Mouse (Mus musculus): ENCODE measurements around the gene Mgat5.

The Mgat5 gene

DNA sequence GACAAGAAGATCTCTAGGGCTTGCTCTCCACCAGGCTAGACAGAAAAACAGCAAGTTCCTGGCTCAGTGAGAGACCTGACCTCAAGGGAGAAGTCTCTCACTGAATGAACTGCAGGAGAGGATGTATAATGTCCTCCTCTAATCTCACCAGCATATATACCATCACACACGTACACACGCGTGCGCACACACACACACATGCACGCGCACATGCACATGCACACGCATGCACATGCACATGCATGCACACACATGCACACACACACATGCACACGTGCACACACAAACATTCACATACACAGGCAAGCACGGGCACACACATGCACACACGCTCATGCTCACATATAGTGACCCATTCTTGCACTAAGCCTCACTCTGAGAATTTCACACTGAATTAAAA is 310.1 kb downstream of the Mgat5 start:
- no peak for DNase-seq (ENCODE audit: low read depth, low spot score)
- peaks cover 2% of the 10 kb centered on the region; the same call in 1 of the 2 replicates for H3K36me3 ChIP-seq (ENCODE audit: control insufficient read depth, insufficient read depth, low read length, poor library complexity, severe bottlenecking)
- no peaks in the 10 kb centered on the region for H3K27me3 ChIP-seq (ENCODE audit: control insufficient read depth, insufficient read depth, low read length, poor library complexity, severe bottlenecking)

DNA sequence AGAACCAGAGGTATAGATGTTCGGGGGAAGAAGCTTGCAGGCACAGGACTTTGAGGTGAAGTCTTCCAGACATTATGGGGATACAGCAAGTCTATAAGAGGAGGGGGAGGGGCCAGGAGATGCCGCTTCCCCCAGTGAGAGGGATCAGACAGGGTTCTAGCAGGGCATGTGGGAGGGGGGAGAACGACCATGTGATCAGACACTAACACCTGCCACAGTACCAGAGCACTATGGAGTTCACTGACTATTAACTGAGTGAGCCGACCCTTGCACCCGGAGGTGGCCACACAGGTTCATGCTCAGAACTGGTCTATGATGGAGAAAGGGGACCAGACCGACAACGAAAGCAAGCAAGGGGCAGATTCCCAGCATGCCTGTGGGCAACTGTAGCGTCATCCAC is 318.5 kb downstream of the Mgat5 start:
- peaks cover 2% of the 10 kb centered on the region for H3K36me3 ChIP-seq (ENCODE audit: control insufficient read depth, insufficient read depth, low read length, poor library complexity, severe bottlenecking)
- no peak for DNase-seq (ENCODE audit: low read depth, low spot score)
- H3K27me3 ChIP-seq (ENCODE audit: control insufficient read depth, insufficient read depth, low read length, poor library complexity, severe bottlenecking), result no peaks in the 10 kb centered on the region

DNA sequence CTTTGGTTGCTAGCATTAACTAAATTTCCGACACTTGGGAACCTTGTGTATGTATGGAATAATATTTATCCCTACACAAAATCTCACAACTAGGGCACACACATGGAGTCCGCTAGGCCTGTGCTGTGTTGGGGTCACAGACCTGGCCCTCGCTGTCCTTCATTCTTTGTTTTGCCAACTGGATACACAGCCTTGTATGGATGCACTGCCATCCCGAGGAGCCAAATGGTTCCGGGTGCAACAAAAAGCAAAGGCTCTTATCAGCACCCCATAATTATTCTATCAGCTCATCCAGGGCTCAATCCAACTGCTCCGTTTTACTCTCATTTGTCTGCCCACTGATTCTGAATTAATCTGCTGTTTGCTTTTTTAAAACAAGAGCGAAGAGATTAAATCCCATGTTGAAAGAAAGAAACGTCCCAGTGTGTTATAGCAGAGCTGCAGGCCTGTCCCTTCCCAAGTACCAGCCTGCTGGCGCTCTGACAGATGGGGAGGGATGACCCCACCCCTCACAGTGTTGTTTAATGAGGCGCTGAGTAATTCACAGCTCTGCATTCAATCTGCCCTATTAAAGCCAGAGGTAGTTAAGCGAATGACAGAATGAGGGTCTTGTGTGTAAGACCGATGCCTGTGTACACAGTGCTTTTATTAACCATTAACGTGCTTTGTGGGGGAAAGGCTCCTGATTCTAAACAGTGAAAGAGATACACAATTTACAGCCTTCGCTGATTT is 326.2 kb downstream of the Mgat5 start:
- H3K36me3 ChIP-seq (ENCODE audit: control insufficient read depth, insufficient read depth, low read length, poor library complexity, severe bottlenecking), result peaks cover 3% of the 10 kb centered on the region; the same call in 1 of the 2 replicates
- no peaks in the 10 kb centered on the region for H3K27me3 ChIP-seq (ENCODE audit: control insufficient read depth, insufficient read depth, low read length, poor library complexity, severe bottlenecking)
- DNase-seq (ENCODE audit: low read depth, low spot score), result no peak

DNA sequence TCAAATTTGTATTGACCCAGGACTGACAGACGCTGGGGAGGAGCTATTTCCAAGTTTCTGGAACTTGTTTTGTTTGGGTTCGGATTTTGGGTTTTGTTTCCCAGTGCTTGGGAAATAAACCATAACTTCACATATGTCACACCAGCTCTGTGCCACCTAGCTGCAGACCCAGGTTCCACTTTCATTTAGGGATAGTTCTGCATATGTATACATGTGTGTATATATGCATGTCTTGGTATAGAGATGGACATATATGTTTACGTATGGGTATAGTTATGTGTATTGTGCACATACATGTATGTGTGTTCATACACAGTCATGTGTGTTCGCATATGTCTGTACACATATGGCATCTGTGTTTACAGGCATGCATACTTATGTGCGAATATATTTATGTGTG is 326.9 kb downstream of the Mgat5 start:
- Histone ChIP-seq H3K27me3 (ENCODE audit: control insufficient read depth, insufficient read depth, low read length, poor library complexity, severe bottlenecking) (no peaks in the 10 kb centered on the region), H3K36me3 (ENCODE audit: control insufficient read depth, insufficient read depth, low read length, poor library complexity, severe bottlenecking) (peaks cover 3% of the 10 kb centered on the region; the same call in 1 of the 2 replicates)
- no peak for DNase-seq (ENCODE audit: low read depth, low spot score)

DNA sequence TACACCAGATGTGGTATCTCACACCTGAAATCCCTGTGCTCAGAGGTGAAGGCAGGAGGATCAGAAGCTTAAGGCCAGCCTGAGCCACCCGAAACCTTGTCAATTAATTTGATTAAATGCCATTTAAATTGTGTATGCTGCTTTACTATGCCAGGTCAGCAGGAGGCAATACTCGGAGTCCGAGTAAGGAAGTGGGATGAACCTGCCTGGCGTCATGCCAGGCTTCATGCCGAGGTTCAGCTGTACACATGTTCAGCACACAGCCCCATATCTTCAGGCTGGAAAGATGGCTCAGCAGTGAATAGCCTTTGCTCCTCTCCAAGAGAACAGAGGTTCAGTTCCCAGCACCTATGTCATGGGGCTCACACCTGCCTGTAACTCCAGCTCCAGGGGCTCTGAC is 331.6 kb downstream of the Mgat5 start:
- Histone ChIP-seq H3K27me3 (ENCODE audit: control insufficient read depth, insufficient read depth, low read length, poor library complexity, severe bottlenecking) (no peaks in the 10 kb centered on the region), H3K36me3 (ENCODE audit: control insufficient read depth, insufficient read depth, low read length, poor library complexity, severe bottlenecking) (no peaks in the 10 kb centered on the region; the same call in 1 of the 2 replicates)
- DNase-seq (ENCODE audit: low read depth, low spot score), result no peak

DNA sequence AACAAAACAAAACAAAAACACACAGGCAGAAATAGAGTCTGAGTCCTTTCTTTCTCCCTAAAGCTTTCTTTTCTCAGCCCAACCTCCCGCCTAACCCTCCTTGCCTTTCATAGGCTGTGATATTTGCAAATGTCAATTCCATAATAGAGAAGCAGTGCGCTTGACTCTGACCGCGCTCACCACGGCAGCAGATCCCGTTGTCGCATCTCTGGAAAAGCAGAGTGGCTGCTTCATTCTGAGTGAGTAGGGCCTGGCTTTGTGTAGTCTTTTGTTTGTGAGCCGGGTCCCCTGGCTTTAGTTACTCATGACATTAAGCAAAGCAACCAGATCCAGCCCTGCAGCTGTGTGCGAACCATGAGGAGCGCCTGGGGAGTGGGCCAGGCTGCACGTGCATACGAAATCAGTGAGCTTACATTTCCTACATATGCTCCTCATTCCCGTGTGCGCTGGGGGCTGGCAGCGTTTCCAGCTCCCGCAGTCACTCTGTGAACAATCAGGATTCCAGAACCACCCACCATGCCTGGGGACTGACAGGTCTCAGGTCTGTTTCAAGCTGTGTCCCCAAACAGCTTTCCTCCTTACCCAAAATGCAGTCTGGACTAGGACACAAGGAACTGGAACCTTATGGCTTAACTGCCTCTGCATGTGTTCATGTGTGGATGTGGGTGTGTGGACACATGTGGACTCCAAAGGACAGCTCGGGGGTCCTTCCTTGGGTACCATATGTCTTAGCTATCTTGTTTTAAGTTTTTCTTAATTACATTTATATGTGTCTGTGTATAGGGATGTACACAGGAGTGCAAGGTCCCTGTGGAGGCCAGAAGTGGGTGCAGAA is 332.6 kb downstream of the Mgat5 start:
- H3K27me3 ChIP-seq (ENCODE audit: control insufficient read depth, insufficient read depth, low read length, poor library complexity, severe bottlenecking), result no peaks in the 10 kb centered on the region
- no peak for DNase-seq (ENCODE audit: low read depth, low spot score)
- H3K36me3 ChIP-seq (ENCODE audit: control insufficient read depth, insufficient read depth, low read length, poor library complexity, severe bottlenecking), result no peaks in the 10 kb centered on the region; the same call in 1 of the 2 replicates
